Mouse (Mus musculus): Measurements from ENCODE around the gene Rnf151.
"Not testable (repeated sequence)": the region's sequence is repeated elsewhere in the genome, so short reads cannot be mapped to it uniquely, and the experiment has no call there.

The Rnf151 gene

DNA sequence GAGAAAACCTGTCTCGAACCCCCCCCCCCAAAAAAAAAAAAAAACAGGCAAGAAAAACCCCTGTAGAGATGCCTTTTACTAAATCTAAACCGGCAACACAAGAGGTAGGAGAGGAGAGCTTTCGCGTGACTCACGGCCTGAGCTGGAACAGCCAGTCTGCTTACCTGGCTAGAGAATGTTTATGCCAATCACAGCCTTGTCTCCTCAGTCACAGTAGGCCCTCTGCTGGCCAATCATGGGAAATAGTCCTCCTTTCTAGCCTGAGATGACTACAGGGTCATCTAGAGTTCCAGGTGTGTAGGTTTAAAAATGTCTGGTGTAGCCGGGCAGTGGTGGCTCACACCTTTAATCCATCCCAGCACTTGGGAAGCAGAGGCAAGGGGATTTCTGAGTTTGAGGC, 50.4 kb downstream of the Rnf151 start:
- DNase-seq (ENCODE audit: low spot score) = peak; percentile 90

GRCm38 (mm10) chr17:24667011-24667410, 50.9 kb downstream of the Rnf151 start:
- not testable (repeated sequence) for DNase-seq (ENCODE audit: low spot score)

Measured in lung, postnatal 25 days (tissue).